Mouse (Mus musculus) lung, postnatal 0 days (tissue): Measurements from ENCODE around the gene Mau2. TPM values are rescaled to one million over a fixed set of nuclear protein-coding genes. Genes with fewer than 3 reads are reported as not detected.
A peak's percentile ranks its signal among the peaks of the same experiment; 100 is the strongest.
"Not testable (repeated sequence)": the region's sequence is repeated elsewhere in the genome, so short reads cannot be mapped to it uniquely, and the experiment has no call there.

ENCODE experiments used
- ATAC-seq: fragments of 200-750 bp; cut with Nextera tagmentation; 2 replicates; pipeline ENCODE4 v1.8.0; 2017; ENCODE audit warnings: moderate library complexity
- DNase-seq: peaks from one replicate; pipeline ENCODE4 v3.0.0-alpha.2; 2016; ENCODE audit warnings: low spot score
- H3K27ac ChIP-seq: fragments of 300-500 bp; sonication (generic); 2 replicates; pipeline ENCODE4 v1.5.1; 2014; ENCODE audit warnings: antibody characterized with exemption, mild to moderate bottlenecking, low read length, mixed read lengths
- H3K27me3 ChIP-seq: fragments of 300-500 bp; sonication (generic); replicated peaks from 2 replicates; pipeline ENCODE4 v1.6.1; 2014; ENCODE audit warnings: low read length, mixed read lengths; ENCODE audit not compliant: insufficient read depth
- H3K36me3 ChIP-seq: fragments of 300-500 bp; sonication (generic); 2 replicates; pipeline ENCODE4 v1.6.1; 2014; ENCODE audit warnings: low read length, mixed read lengths; ENCODE audit not compliant: insufficient read depth
- H3K4me1 ChIP-seq: fragments of 300-500 bp; sonication (generic); 2 replicates; pipeline ENCODE4 v1.6.1; 2014; ENCODE audit warnings: antibody characterized with exemption, low read depth, low read length, mixed read lengths; ENCODE audit not compliant: insufficient read depth
- H3K4me2 ChIP-seq: fragments of 300-500 bp; sonication (generic); replicated peaks from 2 replicates; pipeline ENCODE4 v1.6.1; 2014; ENCODE audit warnings: low read depth, mild to moderate bottlenecking, low read length, moderate library complexity, mixed read lengths
- H3K4me3 ChIP-seq: fragments of 300-500 bp; sonication (generic); 2 replicates; pipeline ENCODE4 v1.5.1; 2014; ENCODE audit warnings: low read depth, low read length
- H3K9ac ChIP-seq: fragments of 300-500 bp; sonication (generic); replicated peaks from 2 replicates; pipeline ENCODE4 v1.6.1; 2014; ENCODE audit warnings: low read depth, mild to moderate bottlenecking
- H3K9me3 ChIP-seq: fragments of 300-500 bp; sonication (generic); 2 replicates; pipeline ENCODE4 v1.6.1; 2016; ENCODE audit warnings: low read length, mixed read lengths
- CTCF ChIP-seq: IDR thresholded peaks from 2 replicates; pipeline ENCODE4 v1.5.1; 2016; ENCODE audit warnings: antibody characterized with exemption, mild to moderate bottlenecking
- EP300 ChIP-seq: IDR thresholded peaks from 2 replicates; pipeline ENCODE4 v1.6.1; 2016; ENCODE audit warnings: antibody characterized with exemption, mild to moderate bottlenecking, control low read depth
- WGBS: fragments of 180-500 bp; shearing (Covaris S2); extraction: QIAGEN DNeasy Blood & Tissue Kit; methylation state at CpG from one replicate; pipeline ENCODE4 v1.1.7; 2014; 5-methylcytosine and 5-hydroxymethylcytosine counted together
- polyA plus RNA-seq: library from polyadenylated mRNA; unstranded; fragments of >200 nt; fragmentation: Nextera tagmentation; extraction: Ambion mirVana; gene quantifications from 2 replicates; pipeline ENCODE4 v1.2.1, GENCODE M21; 2015

Gene Mau2
- polyA plus RNA-seq, 1 experiment from 2014 or later: 37.1 TPM

- no peak overlapping the region for H3K4me3 ChIP-seq
- no peak overlapping the region for H3K27ac ChIP-seq
- H3K36me3 ChIP-seq: peaks cover 11% of the 10 kb centered on the region
- WGBS: 75% methylated on average over 2 of the region's 2 CpGs
- H3K9ac ChIP-seq: no peak overlapping the region
- ATAC-seq (peak; percentile 75), DNase-seq (peak; percentile 58)
- H3K4me2 ChIP-seq: no peak overlapping the region
- H3K27me3 ChIP-seq: no peaks in the 10 kb centered on the region
- no peaks in the 10 kb centered on the region for H3K9me3 ChIP-seq
- TF ChIP-seq EP300: no peak
- TF ChIP-seq CTCF: no peak
- peaks cover 8% of the 10 kb centered on the region; the same call in 1 of the 2 replicates for H3K4me1 ChIP-seq
Observed at GRCm38 (mm10) chr8:70071836-70072440, 29.4 kb upstream of the Mau2 start.

- peaks cover 48% of the 10 kb centered on the region; the same call in 1 of the 2 replicates for H3K36me3 ChIP-seq
Observed at GRCm38 (mm10) chr8:70057721-70058120, 15.2 kb upstream of the Mau2 start.

GRCm38 (mm10) chr8:70050434-70050833 lies 7.9 kb upstream of the Mau2 start:
- H3K36me3 ChIP-seq, H3K27ac ChIP-seq, DNase-seq, H3K4me3 ChIP-seq, H3K9me3 ChIP-seq, H3K9ac ChIP-seq, H3K4me2 ChIP-seq, H3K4me1 ChIP-seq, H3K27me3 ChIP-seq, ATAC-seq: not testable (repeated sequence)
- 0 out of 2 replicates have a peak, but pooled peaks have one; percentile 5 for TF ChIP-seq CTCF
- WGBS: 92% methylated on average over 5 of the region's 5 CpGs

More at GRCm38 (mm10) chr8:70057721-70058120, 15.2 kb upstream of the Mau2 start:
- no peak overlapping the region for H3K27ac ChIP-seq
- H3K9ac ChIP-seq: no peak overlapping the region
- H3K9me3 ChIP-seq: no peaks in the 10 kb centered on the region
- DNase-seq (no peak), ATAC-seq (no peak)
- no peak for TF ChIP-seq EP300
- 71% methylated on average over 1 of the region's 1 CpGs for WGBS
- H3K4me3 ChIP-seq: no peak overlapping the region
- no peak overlapping the region for H3K4me2 ChIP-seq
- H3K4me1 ChIP-seq: no peaks in the 10 kb centered on the region
- H3K27me3 ChIP-seq: no peaks in the 10 kb centered on the region

- no peak for ATAC-seq
- DNase-seq: no peak
- Histone ChIP-seq H3K27me3 (no peaks in the 10 kb centered on the region), H3K9ac (no peak overlapping the region), H3K4me3 (no peak overlapping the region), H3K4me1 (no peaks in the 10 kb centered on the region), H3K4me2 (no peak overlapping the region), H3K36me3 (peaks cover 9% of the 10 kb centered on the region; the same call in 1 of the 2 replicates), H3K9me3 (no peaks in the 10 kb centered on the region), H3K27ac (no peak overlapping the region)
- TF ChIP-seq CTCF (no peak), EP300 (no peak)
Observed at GRCm38 (mm10) chr8:70049662-70050061, 7.1 kb upstream of the Mau2 start.

- H3K36me3 ChIP-seq: no peaks in the 10 kb centered on the region
- H3K9me3 ChIP-seq: no peaks in the 10 kb centered on the region
- 87% methylated on average over 5 of the region's 5 CpGs for WGBS
- no peak overlapping the region for H3K4me3 ChIP-seq
- H3K27ac ChIP-seq: no peak overlapping the region
- H3K27me3 ChIP-seq: no peaks in the 10 kb centered on the region
- no peak overlapping the region for H3K9ac ChIP-seq
- TF ChIP-seq EP300 (no peak), CTCF (no peak)
- peaks cover 7% of the 10 kb centered on the region; the same call in 1 of the 2 replicates for H3K4me1 ChIP-seq
- DNase-seq: no peak
- ATAC-seq: no peak
- peak overlapping the region; percentile 78; the same call in 1 of the 2 replicates for H3K4me2 ChIP-seq
Observed at GRCm38 (mm10) chr8:70043996-70044395, 1.5 kb upstream of the Mau2 start.

- ATAC-seq: peak; percentile 43
- Histone ChIP-seq H3K27ac (peak overlapping the region; percentile 79), H3K4me1 (peaks cover 7% of the 10 kb centered on the region; the same call in 1 of the 2 replicates), H3K9me3 (no peaks in the 10 kb centered on the region), H3K4me3 (peak overlapping the region; percentile 96), H3K9ac (peak overlapping the region; percentile 98), H3K27me3 (no peaks in the 10 kb centered on the region), H3K36me3 (no peaks in the 10 kb centered on the region), H3K4me2 (peak overlapping the region; percentile 78)
- no peak for TF ChIP-seq CTCF
- no peak for TF ChIP-seq EP300
- under 1% methylated on average over 47 of the region's 47 CpGs for WGBS
- peak; percentile 26 for DNase-seq
Observed at GRCm38 (mm10) chr8:70041885-70042546, 518 bp downstream of the Mau2 start.
